Mouse (Mus musculus) heart, postnatal 10 days (tissue): ENCODE results near the gene Isca2. TPM values are rescaled to one million over a fixed set of nuclear protein-coding genes. Genes with fewer than 3 reads are reported as not detected.

Source experiments
- DNase-seq, 2 experiments: peaks; one replicate each; pipeline ENCODE4 v3.0.0; 2021
- intact Hi-C: fragments of 180-260 bp; cut with DNase I; formaldehyde crosslinking; loops from one replicate; pipeline ENCODE4 v1.15.1; 2025
- total RNA-seq, 2 experiments: library from RNA; stranded (reverse); gene quantifications; 2 replicates each; pipeline ENCODE4 v1.2.3; 2021

Gene Isca2
- total RNA-seq, 2 experiments from 2014 or later = 71.1 to 76.2 TPM

DNA sequence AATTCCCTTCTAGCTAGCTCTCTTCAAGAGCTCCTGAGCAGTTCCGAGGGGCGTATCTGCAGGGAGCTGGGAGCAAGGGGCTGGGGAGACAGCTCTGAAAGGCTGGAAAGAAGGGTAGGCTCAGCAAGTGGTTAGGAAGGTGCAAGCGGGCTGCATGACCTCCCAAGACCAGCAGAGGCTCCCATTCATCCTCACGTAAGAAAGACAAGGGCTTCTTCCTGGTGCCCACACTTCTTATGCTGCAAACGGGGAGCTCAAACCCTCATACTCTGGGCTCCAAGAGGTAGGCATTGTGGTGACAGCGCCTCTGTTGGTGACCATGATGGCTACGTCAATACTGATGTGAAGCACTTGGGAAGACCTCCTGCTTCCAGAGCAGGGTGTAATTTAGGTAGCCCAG, 40.7 kb downstream of the Isca2 start:
- intact Hi-C loops = no loop called here
- DNase-seq = no peak

DNA sequence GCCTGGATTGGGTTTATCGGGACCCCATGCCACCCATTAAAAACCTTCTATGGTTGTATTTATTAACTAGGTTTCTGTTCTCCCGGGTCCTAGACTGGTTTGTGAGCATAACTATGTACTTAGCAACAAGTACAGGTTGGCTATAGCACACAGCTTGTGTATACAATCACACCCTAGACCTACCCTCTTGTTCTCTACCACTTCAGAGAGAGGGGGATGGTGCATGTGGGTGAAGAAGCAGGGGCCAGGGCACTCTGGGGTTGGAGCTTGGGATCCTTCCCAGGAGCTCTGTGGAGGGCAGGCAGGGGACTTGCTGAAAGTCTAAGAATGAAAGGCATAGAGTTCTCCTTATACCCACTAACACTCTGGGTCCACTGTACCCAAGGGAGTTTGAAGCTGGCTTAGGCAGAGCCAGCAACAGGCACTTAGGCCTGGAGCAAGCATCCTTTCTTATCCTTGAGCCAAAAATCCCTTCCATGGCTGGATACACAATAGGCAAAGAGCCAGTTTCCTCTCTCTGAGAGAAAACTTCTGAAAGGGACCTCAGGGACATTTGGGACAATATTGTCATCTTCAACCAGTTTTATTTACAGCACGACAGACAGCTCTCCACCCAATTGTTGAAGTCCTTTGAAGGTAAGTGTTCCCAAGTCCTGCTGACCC, 41.7 kb downstream of the Isca2 start:
- no peak for DNase-seq
- intact Hi-C loops = no loop called here

DNA sequence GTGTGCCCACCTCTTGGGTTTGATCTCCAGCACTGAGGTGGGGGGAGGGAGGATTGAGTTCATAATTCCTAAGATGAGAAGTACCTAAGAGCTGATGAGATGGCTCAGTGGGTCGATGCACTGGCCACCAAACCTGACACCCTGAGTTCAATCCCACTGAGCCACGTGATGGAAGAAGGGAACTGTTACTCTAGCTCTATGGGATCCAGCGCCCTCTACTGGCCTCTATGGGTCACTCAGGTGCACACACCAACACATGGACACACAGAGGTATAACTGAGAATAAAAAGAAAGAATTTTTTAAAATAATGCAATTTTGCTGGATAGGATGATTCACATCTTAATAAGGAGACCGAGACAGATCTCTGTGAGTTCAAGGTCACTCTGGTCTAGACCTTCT, 45.4 kb downstream of the Isca2 start:
- intact Hi-C loops = no loop called here
- no peak for DNase-seq

DNA sequence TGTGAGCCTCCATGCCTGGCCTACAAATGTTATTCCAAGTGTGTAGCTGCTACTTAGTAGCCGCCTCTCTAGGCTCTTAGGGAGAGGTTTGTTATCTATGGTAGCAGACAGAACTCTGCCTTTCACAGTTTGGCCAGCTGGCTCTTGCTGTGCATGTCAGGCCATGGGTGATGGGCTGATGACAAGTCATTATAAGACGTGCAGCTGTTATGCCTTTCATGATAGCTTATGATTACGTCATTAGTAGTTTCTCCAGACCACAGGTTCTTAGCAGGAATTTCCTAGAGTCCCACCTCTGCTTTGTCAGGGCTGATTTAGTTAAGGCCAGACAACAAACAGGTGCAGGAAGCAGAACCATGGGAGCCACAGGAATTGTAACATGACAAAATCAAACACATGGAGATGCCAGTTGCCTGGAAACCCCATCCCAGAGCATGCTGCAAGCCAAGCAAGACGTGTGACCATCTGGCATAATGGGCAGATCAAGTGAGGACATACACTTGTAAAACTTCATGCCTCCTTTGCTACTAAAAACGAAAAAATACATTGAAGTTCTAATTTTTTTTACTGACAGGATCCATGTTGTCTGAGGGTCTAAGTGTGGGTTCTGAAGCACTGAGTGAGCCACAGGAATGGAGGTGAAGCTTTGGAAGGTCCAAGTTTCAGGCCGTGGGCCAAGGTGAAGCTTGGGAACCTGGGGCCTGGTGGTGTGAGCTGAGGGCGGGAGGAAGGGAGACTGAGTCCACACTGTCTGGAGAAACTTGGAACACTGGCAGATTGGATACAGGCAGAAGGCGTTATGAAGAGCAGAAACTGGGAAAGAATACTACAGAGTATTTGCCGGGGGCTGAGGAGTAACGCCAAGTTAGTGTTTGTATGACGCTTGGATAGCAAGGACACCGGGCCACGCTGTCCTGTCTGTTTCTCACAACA, 46.5 kb downstream of the Isca2 start:
- peak; percentile 49 to 58 for DNase-seq
- intact Hi-C loops = no loop called here

DNA sequence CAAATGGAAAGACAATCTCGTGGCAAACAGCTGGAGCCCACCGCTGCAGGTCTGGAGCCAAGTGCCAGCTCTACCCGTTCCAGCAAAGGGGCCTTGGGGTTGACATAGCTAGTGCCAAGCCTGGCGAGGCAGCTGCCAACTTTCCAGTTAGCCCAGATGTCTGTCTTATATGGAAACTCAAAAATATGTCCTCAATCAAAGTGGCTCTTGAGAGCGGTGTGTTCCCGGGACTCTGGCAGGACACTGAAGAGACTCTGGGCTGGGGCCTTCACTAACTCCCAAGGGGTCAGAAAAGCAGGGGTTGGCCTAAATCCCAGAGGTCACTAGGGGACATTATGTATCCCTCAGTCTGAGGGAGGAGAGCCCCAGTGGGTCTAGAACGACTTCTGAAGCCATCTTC, 50.5 kb downstream of the Isca2 start:
- intact Hi-C loops = no loop called here
- DNase-seq = peak; percentile 33 to 44

DNA sequence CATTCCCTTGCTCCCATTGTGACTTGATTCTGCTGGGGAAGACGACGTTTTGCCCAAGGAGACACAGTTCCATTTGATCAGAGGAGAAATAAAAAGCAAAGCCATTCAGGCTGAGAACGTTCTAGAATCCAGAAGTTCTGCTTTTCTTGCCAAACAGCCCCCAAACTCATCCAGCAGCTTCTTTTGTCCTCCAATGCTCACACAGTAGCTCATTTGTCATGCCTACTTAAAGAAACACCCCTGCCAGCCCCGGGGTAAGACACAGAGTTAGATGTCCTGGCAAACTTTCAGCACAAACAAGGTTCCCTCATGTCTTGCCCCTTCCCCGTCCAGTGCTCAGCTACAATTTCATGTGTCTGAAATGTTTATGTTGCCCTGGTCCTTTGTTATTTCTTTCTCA, 51.2 kb downstream of the Isca2 start:
- DNase-seq = no peak
- intact Hi-C loops = no loop called here

Other genes with a start within 250 kb of the Isca2 start
- not detected for gene Vsx2, start 203.5 kb upstream of the Isca2 start, total RNA-seq
- gene Abcd4, start 155.8 kb upstream of the Isca2 start, total RNA-seq = 1 to 10 TPM; 5.8 to 7.3 TPM
- gene Vrtn, start 132.2 kb upstream of the Isca2 start, total RNA-seq = not detected
- gene Syndig1l, start 74.4 kb upstream of the Isca2 start, total RNA-seq = not detected
- 10 to 100 TPM; 38.8 to 41.4 TPM for gene Npc2, start 99 bp upstream of the Isca2 start, total RNA-seq
- gene Ltbp2, start 103.3 kb downstream of the Isca2 start, total RNA-seq = 1 to 10 TPM; 5.6 to 6.1 TPM
- gene Fcf1, start 197.6 kb downstream of the Isca2 start, total RNA-seq = 10 to 100 TPM; 45.0 to 45.3 TPM
- 10 to 100 TPM; 38.1 to 48.5 TPM for gene Arel1, start 197.6 kb downstream of the Isca2 start, total RNA-seq
- 10 to 100 TPM; 33.6 to 36.3 TPM for gene Ylpm1, start 223.1 kb downstream of the Isca2 start, total RNA-seq